Mouse (Mus musculus) neural tube, embryonic 13.5 days (tissue): ENCODE measurements at regions not wholly inside any gene's neighbourhood (a gene's known extent, or its start where the extent isn't known, plus 50 kb on each side); places are given as distances from the start of the nearest gene placed in this dataset.

ENCODE experiments used
- ATAC-seq: fragments of 200-750 bp; cut with Nextera tagmentation; 2 replicates; pipeline ENCODE4 v1.8.0; 2017; ENCODE audit warnings: low read depth, mild to moderate bottlenecking, moderate TSS enrichment, moderate library complexity
- H3K27ac ChIP-seq: fragments of 300-500 bp; sonication (generic); replicated peaks from 2 replicates; pipeline ENCODE4 v1.5.1; 2015; ENCODE audit warnings: moderate library complexity, mild to moderate bottlenecking, inconsistent platforms
- H3K27me3 ChIP-seq: fragments of 300-500 bp; sonication (generic); 2 replicates; pipeline ENCODE4 v1.6.1; 2015; ENCODE audit warnings: mild to moderate bottlenecking, inconsistent platforms
- H3K36me3 ChIP-seq: fragments of 300-500 bp; sonication (generic); 2 replicates; pipeline ENCODE4 v1.6.1; 2015; ENCODE audit warnings: mild to moderate bottlenecking, inconsistent platforms
- H3K4me1 ChIP-seq: fragments of 300-500 bp; sonication (generic); replicated peaks from 2 replicates; pipeline ENCODE4 v1.6.1; 2015; ENCODE audit warnings: inconsistent platforms
- H3K4me2 ChIP-seq: fragments of 300-500 bp; sonication (generic); 2 replicates; pipeline ENCODE4 v1.6.1; 2015; ENCODE audit warnings: inconsistent platforms, mild to moderate bottlenecking, moderate library complexity
- H3K4me3 ChIP-seq: fragments of 300-500 bp; sonication (generic); 2 replicates; pipeline ENCODE4 v1.5.1; 2015; ENCODE audit warnings: mild to moderate bottlenecking, inconsistent platforms
- H3K9ac ChIP-seq: fragments of 300-500 bp; sonication (generic); 2 replicates; pipeline ENCODE4 v1.6.1; 2015; ENCODE audit warnings: moderate library complexity, mild to moderate bottlenecking, inconsistent platforms
- H3K9me3 ChIP-seq: fragments of 300-500 bp; sonication (generic); 2 replicates; pipeline ENCODE4 v1.6.1; 2016; ENCODE audit warnings: inconsistent platforms
- WGBS: fragments of 180-500 bp; shearing (Covaris S2); methylation state at CpG from one replicate; pipeline ENCODE4 v1.1.7; 2015; 5-methylcytosine and 5-hydroxymethylcytosine counted together

DNA sequence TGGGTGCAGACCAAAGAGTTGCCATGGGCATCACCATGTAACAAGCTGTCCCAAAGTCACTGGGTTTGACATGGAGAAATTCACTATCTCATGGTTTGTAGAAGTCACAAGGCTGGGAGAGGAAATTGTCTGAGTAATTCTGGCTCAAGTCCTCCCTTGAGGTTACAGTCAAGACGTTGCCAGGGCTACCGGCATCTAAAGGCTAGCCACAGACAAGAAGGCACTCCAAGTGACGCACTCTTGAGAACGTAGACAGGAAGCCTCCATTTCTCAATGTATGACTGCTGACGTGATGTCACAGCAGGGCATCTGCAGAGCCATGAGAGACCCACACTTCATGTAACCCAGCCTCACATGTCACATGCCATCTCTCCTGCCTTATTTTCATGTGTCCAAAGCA, 59.2 kb upstream of the Nectin1 start:
- WGBS, result 80% methylated on average over 5 of the region's 5 CpGs

DNA sequence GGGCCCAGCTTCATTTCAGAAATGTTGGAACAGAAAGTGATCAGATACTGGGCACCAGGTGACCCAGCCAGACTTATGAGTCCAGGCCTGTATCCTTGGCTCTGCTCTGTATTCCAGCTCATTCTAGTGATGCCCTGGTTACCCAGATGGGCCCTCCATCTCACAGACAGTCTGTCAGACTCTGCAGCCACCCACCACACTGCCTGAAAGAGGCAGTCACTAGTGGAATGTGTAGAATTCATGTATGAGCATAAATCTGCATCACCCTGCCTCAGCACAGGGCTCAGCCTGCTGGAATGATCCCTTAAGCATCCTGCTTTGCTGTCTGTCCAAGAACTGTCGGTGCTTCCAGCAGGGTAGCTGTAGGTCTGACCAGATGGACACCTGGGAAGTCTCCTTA, 51.8 kb upstream of the Nectin1 start:
- no peaks in the 10 kb centered on the region for H3K4me1 ChIP-seq
- ATAC-seq, result no peak
- H3K9ac ChIP-seq, result no peak overlapping the region
- H3K9me3 ChIP-seq, result no peaks in the 10 kb centered on the region
- H3K27ac ChIP-seq, result no peak overlapping the region
- WGBS, result 79% methylated on average over 1 of the region's 1 CpGs
- no peaks in the 10 kb centered on the region for H3K36me3 ChIP-seq
- H3K27me3 ChIP-seq, result no peaks in the 10 kb centered on the region
- H3K4me3 ChIP-seq, result no peak overlapping the region
- no peak overlapping the region for H3K4me2 ChIP-seq

More for the DNA sequence above, 59.2 kb upstream of the Nectin1 start:
- Histone ChIP-seq H3K9me3 (no peaks in the 10 kb centered on the region), H3K4me1 (no peaks in the 10 kb centered on the region), H3K4me2 (no peak overlapping the region), H3K36me3 (no peaks in the 10 kb centered on the region), H3K4me3 (no peak overlapping the region), H3K27ac (no peak overlapping the region), H3K27me3 (no peaks in the 10 kb centered on the region), H3K9ac (no peak overlapping the region)
- no peak for ATAC-seq

DNA sequence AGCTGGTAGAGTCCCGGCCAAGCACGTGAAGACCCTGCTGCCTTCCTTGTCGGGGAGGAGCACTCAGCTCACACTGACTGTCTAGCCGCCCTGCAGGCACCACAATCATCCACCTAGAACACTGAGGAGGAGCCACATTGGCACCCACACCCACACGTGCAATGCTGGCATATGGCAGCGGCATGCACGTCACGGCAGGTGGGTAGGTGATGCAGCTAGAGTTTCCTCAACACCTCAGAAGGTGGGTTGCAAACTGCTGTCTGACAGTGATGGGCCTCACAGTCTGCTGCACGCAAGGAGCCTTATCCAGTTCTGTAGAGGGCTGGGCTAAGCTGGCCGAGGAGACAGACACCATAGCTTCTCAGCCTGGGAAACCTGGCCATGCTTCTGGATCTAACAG, 51.2 kb upstream of the Nectin1 start:
- Histone ChIP-seq H3K36me3 (no peaks in the 10 kb centered on the region), H3K9ac (no peak overlapping the region), H3K4me3 (no peak overlapping the region), H3K4me1 (no peaks in the 10 kb centered on the region), H3K9me3 (no peaks in the 10 kb centered on the region), H3K4me2 (no peak overlapping the region), H3K27ac (no peak overlapping the region), H3K27me3 (no peaks in the 10 kb centered on the region)
- ATAC-seq, result no peak
- 87% methylated on average over 10 of the region's 10 CpGs for WGBS
